Mouse (Mus musculus): Measurements from ENCODE around the gene Cyp24a1.

DNA sequence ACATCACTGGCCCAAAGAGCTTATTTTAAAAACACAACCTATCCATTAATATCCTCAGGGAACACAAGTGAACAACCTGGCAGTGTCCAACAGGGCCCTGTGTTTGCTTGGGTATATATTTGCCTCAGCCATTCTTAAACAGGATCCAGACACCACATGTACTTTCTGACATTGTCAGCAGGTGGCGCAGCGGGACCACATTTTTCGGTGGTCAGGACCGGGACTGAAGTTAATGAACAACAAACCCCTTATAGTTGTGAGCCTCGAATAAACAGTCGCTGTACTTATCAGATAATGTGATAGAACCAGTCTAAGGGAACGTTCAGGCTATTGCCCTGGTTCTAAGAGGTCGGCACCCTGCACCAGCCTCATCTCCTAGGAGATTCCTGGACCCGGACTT, 46.0 kb downstream of the Cyp24a1 start:
- peak; percentile 33; the same call in 1 of the 2 replicates for TF ChIP-seq CTCF (IDR thresholded peaks at IDR 0.05; ENCODE audit: insufficient read depth, low read depth, low read length)
- TF ChIP-seq POLR2A (IDR thresholded peaks at IDR 0.05; ENCODE audit: insufficient read depth, low read depth, low read length), result no peak

All from olfactory bulb, adult 2 months (tissue).